Mouse (Mus musculus) kidney, embryonic 16.5 days (tissue): Measurements from ENCODE around the gene Kcna2. TPM values are rescaled to one million over a fixed set of nuclear protein-coding genes. Genes with fewer than 3 reads are reported as not detected.

Source experiments
- ATAC-seq: fragments of 200-750 bp; cut with Nextera tagmentation; 2 replicates; pipeline ENCODE4 v1.8.0; 2017; ENCODE audit warnings: moderate TSS enrichment; ENCODE audit not compliant: low FRiP score, low TSS enrichment
- H3K27ac ChIP-seq: fragments of 300-500 bp; sonication (generic); 2 replicates; pipeline ENCODE4 v1.5.1; 2014; ENCODE audit warnings: low read length
- H3K27me3 ChIP-seq: fragments of 300-500 bp; sonication (generic); 2 replicates; pipeline ENCODE4 v1.6.1; 2014; ENCODE audit warnings: low read length, control low read depth, mixed read lengths; ENCODE audit not compliant: insufficient read depth
- H3K36me3 ChIP-seq: fragments of 300-500 bp; sonication (generic); 2 replicates; pipeline ENCODE4 v1.6.1; 2014; ENCODE audit warnings: low read length, control low read depth, mixed read lengths; ENCODE audit not compliant: insufficient read depth
- H3K4me1 ChIP-seq: fragments of 300-500 bp; sonication (generic); 2 replicates; pipeline ENCODE4 v1.6.1; 2014; ENCODE audit warnings: low read length, control low read depth, mixed read lengths; ENCODE audit not compliant: insufficient read depth
- H3K4me2 ChIP-seq: fragments of 300-500 bp; sonication (generic); replicated peaks from 2 replicates; pipeline ENCODE4 v1.6.1; 2014; ENCODE audit warnings: low read depth, low read length
- H3K4me3 ChIP-seq: fragments of 300-500 bp; sonication (generic); 2 replicates; pipeline ENCODE4 v1.5.1; 2014; ENCODE audit warnings: mild to moderate bottlenecking, low read length
- H3K9ac ChIP-seq: fragments of 300-500 bp; sonication (generic); replicated peaks from 2 replicates; pipeline ENCODE4 v1.6.1; 2014; ENCODE audit warnings: low read length
- H3K9me3 ChIP-seq: fragments of 300-500 bp; sonication (generic); 2 replicates; pipeline ENCODE4 v1.6.1; 2016; ENCODE audit warnings: low read length, control low read depth
- WGBS: fragments of 180-500 bp; shearing (Covaris S2); extraction: QIAGEN DNeasy Blood & Tissue Kit; methylation state at CpG from one replicate; pipeline ENCODE4 v1.1.7; 2014; 5-methylcytosine and 5-hydroxymethylcytosine counted together
- polyA plus RNA-seq: library from polyadenylated mRNA; unstranded; fragments of >200 nt; fragmentation: Nextera tagmentation; extraction: Ambion mirVana; gene quantifications from 2 replicates; pipeline ENCODE4 v1.2.1, GENCODE M21; 2015

Gene Kcna2
- polyA plus RNA-seq, 1 experiment from 2014 or later: 0.02 TPM

- Histone ChIP-seq H3K4me3 (no peak overlapping the region), H3K4me2 (no peak overlapping the region), H3K9me3 (no peaks in the 10 kb centered on the region), H3K4me1 (peaks cover 9% of the 10 kb centered on the region), H3K27me3 (peaks cover 53% of the 10 kb centered on the region), H3K27ac (no peak overlapping the region), H3K36me3 (no peaks in the 10 kb centered on the region), H3K9ac (no peak overlapping the region)
- 69% methylated on average over 2 of the region's 2 CpGs for WGBS
- no peak for ATAC-seq
Observed at GRCm38 (mm10) chr3:107099866-107100265, 1.1 kb upstream of the Kcna2 start.

- H3K4me1 ChIP-seq: peaks cover 9% of the 10 kb centered on the region
- peak overlapping the region; percentile 30 for H3K9ac ChIP-seq
- H3K4me2 ChIP-seq: peak overlapping the region; percentile 87
- H3K27me3 ChIP-seq: peaks cover 53% of the 10 kb centered on the region
- no peak overlapping the region for H3K27ac ChIP-seq
- 0% methylated on average over 34 of the region's 41 CpGs for WGBS
- H3K4me3 ChIP-seq: peak overlapping the region; percentile 61
- ATAC-seq: peak; percentile 17; the same call in 1 of the 2 replicates
- H3K9me3 ChIP-seq: no peaks in the 10 kb centered on the region
- no peaks in the 10 kb centered on the region for H3K36me3 ChIP-seq
Observed at GRCm38 (mm10) chr3:107101456-107101786, 475 bp downstream of the Kcna2 start.

GRCm38 (mm10) chr3:107101787-107102651, 1.1 kb downstream of the Kcna2 start:
- WGBS: under 1% methylated on average over 53 of the region's 53 CpGs
- peaks cover 53% of the 10 kb centered on the region for H3K27me3 ChIP-seq
- peak overlapping the region; percentile 61 for H3K4me3 ChIP-seq
- H3K9ac ChIP-seq: peak overlapping the region; percentile 30
- H3K4me1 ChIP-seq: peaks cover 9% of the 10 kb centered on the region
- no peak overlapping the region for H3K27ac ChIP-seq
- no peaks in the 10 kb centered on the region for H3K9me3 ChIP-seq
- peak overlapping the region; percentile 87 for H3K4me2 ChIP-seq
- ATAC-seq: peak; percentile 64
- H3K36me3 ChIP-seq: no peaks in the 10 kb centered on the region

- H3K36me3 ChIP-seq: no peaks in the 10 kb centered on the region
- H3K9me3 ChIP-seq: no peaks in the 10 kb centered on the region
- peaks cover 9% of the 10 kb centered on the region for H3K4me1 ChIP-seq
- no peak overlapping the region for H3K27ac ChIP-seq
- H3K9ac ChIP-seq: 0 out of 2 replicates have a peak overlapping the region, but pooled peaks have one; percentile 1
- peaks cover 53% of the 10 kb centered on the region for H3K27me3 ChIP-seq
- no peak for ATAC-seq
- WGBS: 76% methylated on average over 7 of the region's 7 CpGs
- H3K4me3 ChIP-seq: no peak overlapping the region
- no peak overlapping the region for H3K4me2 ChIP-seq
Observed at GRCm38 (mm10) chr3:107103041-107103440, 2.1 kb downstream of the Kcna2 start.

GRCm38 (mm10) chr3:107103462-107103861, 2.5 kb downstream of the Kcna2 start:
- Histone ChIP-seq H3K4me2 (no peak overlapping the region), H3K27me3 (peaks cover 53% of the 10 kb centered on the region), H3K9me3 (no peaks in the 10 kb centered on the region), H3K4me3 (no peak overlapping the region), H3K36me3 (no peaks in the 10 kb centered on the region), H3K4me1 (peaks cover 9% of the 10 kb centered on the region), H3K27ac (no peak overlapping the region), H3K9ac (no peak overlapping the region)
- ATAC-seq: no peak
- 91% methylated on average over 3 of the region's 3 CpGs for WGBS

GRCm38 (mm10) chr3:107105986-107106385, 5.0 kb downstream of the Kcna2 start:
- H3K4me2 ChIP-seq: no peak overlapping the region
- ATAC-seq: no peak
- H3K9ac ChIP-seq: no peak overlapping the region
- peaks cover 9% of the 10 kb centered on the region for H3K4me1 ChIP-seq
- no peak overlapping the region for H3K27ac ChIP-seq
- H3K9me3 ChIP-seq: no peaks in the 10 kb centered on the region
- peaks cover 31% of the 10 kb centered on the region for H3K27me3 ChIP-seq
- H3K36me3 ChIP-seq: no peaks in the 10 kb centered on the region
- 84% methylated on average over 6 of the region's 6 CpGs for WGBS
- H3K4me3 ChIP-seq: no peak overlapping the region

GRCm38 (mm10) chr3:107112498-107112897, 11.6 kb downstream of the Kcna2 start:
- peak; percentile 86 for ATAC-seq
- no peak overlapping the region for H3K4me2 ChIP-seq

GRCm38 (mm10) chr3:107112932-107113659, 12.2 kb downstream of the Kcna2 start:
- 40% methylated on average over 10 of the region's 10 CpGs for WGBS
- no peak overlapping the region for H3K4me2 ChIP-seq
- ATAC-seq: peak; percentile 49
- H3K27ac ChIP-seq: peak overlapping the region; percentile 21; the same call in 1 of the 2 replicates
- peaks cover 13% of the 10 kb centered on the region; the same call in 1 of the 2 replicates for H3K4me1 ChIP-seq
- no peaks in the 10 kb centered on the region for H3K9me3 ChIP-seq
- H3K4me3 ChIP-seq: no peak overlapping the region
- H3K27me3 ChIP-seq: no peaks in the 10 kb centered on the region
- no peaks in the 10 kb centered on the region for H3K36me3 ChIP-seq
- no peak overlapping the region for H3K9ac ChIP-seq

More at GRCm38 (mm10) chr3:107112498-107112897, 11.6 kb downstream of the Kcna2 start:
- H3K36me3 ChIP-seq: no peaks in the 10 kb centered on the region
- H3K9ac ChIP-seq: no peak overlapping the region
- peaks cover 13% of the 10 kb centered on the region; the same call in 1 of the 2 replicates for H3K4me1 ChIP-seq
- WGBS: 35% methylated on average over 4 of the region's 4 CpGs
- H3K27me3 ChIP-seq: no peaks in the 10 kb centered on the region
- no peaks in the 10 kb centered on the region for H3K9me3 ChIP-seq
- no peak overlapping the region for H3K27ac ChIP-seq
- no peak overlapping the region for H3K4me3 ChIP-seq

GRCm38 (mm10) chr3:107113771-107114737, 13.1 kb downstream of the Kcna2 start:
- Histone ChIP-seq H3K4me2 (no peak overlapping the region; the same call in 1 of the 2 replicates), H3K9me3 (no peaks in the 10 kb centered on the region), H3K4me1 (peaks cover 13% of the 10 kb centered on the region; the same call in 1 of the 2 replicates), H3K4me3 (no peak overlapping the region), H3K9ac (no peak overlapping the region), H3K36me3 (no peaks in the 10 kb centered on the region), H3K27me3 (no peaks in the 10 kb centered on the region), H3K27ac (peak overlapping the region; percentile 21; the same call in 1 of the 2 replicates)
- peak; percentile 62; the same call in 1 of the 2 replicates for ATAC-seq
- 35% methylated on average over 14 of the region's 14 CpGs for WGBS
